Mouse (Mus musculus) heart, embryonic 16.5 days (tissue): Measurements from ENCODE around the gene Cmtm4. TPM values are rescaled to one million over a fixed set of nuclear protein-coding genes. Genes with fewer than 3 reads are reported as not detected.
"Not testable (repeated sequence)": the region's sequence is repeated elsewhere in the genome, so short reads cannot be mapped to it uniquely, and the experiment has no call there.

ENCODE experiments used
- ATAC-seq: fragments of 200-750 bp; cut with Nextera tagmentation; replicated peaks from 2 replicates; pipeline ENCODE4 v1.8.0; 2017; ENCODE audit warnings: moderate number of reproducible peaks; ENCODE audit not compliant: insufficient read depth, low FRiP score; ENCODE audit errors: extremely low read depth
- H3K27ac ChIP-seq: fragments of 300-500 bp; sonication (generic); 2 replicates; pipeline ENCODE4 v1.5.1; 2014; ENCODE audit warnings: mild to moderate bottlenecking, low read length, control low read depth, moderate library complexity
- H3K27me3 ChIP-seq: fragments of 300-500 bp; sonication (generic); 2 replicates; pipeline ENCODE4 v1.6.1; 2014; ENCODE audit warnings: low read length, mixed read lengths; ENCODE audit not compliant: control insufficient read depth, insufficient read depth
- H3K36me3 ChIP-seq: fragments of 300-500 bp; sonication (generic); 2 replicates; pipeline ENCODE4 v1.6.1; 2014; ENCODE audit not compliant: control insufficient read depth, insufficient read depth
- H3K4me1 ChIP-seq: fragments of 300-500 bp; sonication (generic); 2 replicates; pipeline ENCODE4 v1.6.1; 2014; ENCODE audit warnings: low read length, mixed read lengths; ENCODE audit not compliant: control insufficient read depth, insufficient read depth
- H3K4me2 ChIP-seq: fragments of 300-500 bp; sonication (generic); 2 replicates; pipeline ENCODE4 v1.6.1; 2014; ENCODE audit warnings: low read depth, mild to moderate bottlenecking, control low read depth, low read length
- H3K4me3 ChIP-seq: fragments of 300-500 bp; sonication (generic); 2 replicates; pipeline ENCODE4 v1.5.1; 2014; ENCODE audit warnings: mild to moderate bottlenecking, control low read depth, low read length
- H3K9ac ChIP-seq: fragments of 300-500 bp; sonication (generic); 2 replicates; pipeline ENCODE4 v1.6.1; 2014; ENCODE audit warnings: low read length, control low read depth
- H3K9me3 ChIP-seq: fragments of 300-500 bp; sonication (generic); replicated peaks from 2 replicates; pipeline ENCODE4 v1.6.1; 2016; ENCODE audit warnings: low read length; ENCODE audit not compliant: control insufficient read depth
- WGBS: fragments of 180-500 bp; shearing (Covaris S2); extraction: QIAGEN DNeasy Blood & Tissue Kit; methylation state at CpG from one replicate; pipeline ENCODE4 v1.1.7; 2014; 5-methylcytosine and 5-hydroxymethylcytosine counted together
- polyA plus RNA-seq: library from polyadenylated mRNA; unstranded; fragments of >200 nt; fragmentation: Nextera tagmentation; extraction: Ambion mirVana; gene quantifications from 2 replicates; pipeline ENCODE4 v1.2.1, GENCODE M21; 2015

The Cmtm4 gene
- polyA plus RNA-seq, 1 experiment from 2014 or later = 1.3 TPM

DNA sequence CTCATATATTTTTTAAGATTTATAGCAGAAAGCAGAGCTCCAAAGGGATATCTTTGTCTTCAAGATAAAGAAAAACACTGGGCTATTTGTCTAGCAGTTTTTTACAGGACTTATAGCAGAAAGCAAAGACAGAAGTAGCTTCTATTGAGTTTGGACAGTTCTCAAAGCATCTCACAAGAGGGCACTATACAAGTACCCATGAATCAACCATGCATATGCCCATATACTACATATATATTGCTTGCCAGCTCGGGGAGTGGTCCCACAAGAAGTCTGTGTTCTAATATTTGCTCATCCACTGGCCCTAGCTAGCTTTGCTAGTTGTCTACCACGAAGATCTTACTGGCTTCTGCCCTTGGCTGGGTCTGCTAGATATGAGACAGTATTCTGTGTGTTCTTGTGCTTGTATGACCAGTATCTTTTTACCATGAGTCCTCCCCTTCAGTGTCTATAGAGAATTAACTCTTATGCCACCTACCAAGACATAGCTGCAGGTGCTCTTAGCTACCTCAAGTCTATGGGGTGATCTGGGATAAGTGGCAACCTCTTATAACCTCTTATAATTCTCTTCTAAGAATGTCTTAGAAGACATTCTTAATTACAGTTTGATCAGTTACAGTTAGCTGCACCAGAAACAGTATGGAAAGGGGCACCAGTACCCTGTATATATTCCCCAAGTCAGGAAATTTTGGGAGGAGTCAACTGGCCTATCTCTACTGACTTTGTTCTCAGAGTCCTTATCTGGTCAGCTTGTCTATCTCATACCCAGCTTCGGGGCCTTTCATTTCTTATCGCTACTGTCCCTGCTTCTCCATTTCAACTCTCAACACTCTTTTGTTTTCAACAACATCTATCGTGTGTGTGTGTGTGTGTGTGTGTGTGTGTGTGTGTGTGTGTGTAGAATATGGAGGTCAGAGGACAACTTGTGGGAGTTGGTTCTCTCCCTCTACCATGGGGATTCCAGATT, 62.7 kb downstream of the Cmtm4 start:
- H3K9ac ChIP-seq = no peak overlapping the region
- no peak overlapping the region for H3K27ac ChIP-seq
- no peaks in the 10 kb centered on the region for H3K36me3 ChIP-seq
- ATAC-seq = no peak
- no peaks in the 10 kb centered on the region for H3K27me3 ChIP-seq
- H3K9me3 ChIP-seq = no peaks in the 10 kb centered on the region
- H3K4me2 ChIP-seq = no peak overlapping the region
- H3K4me1 ChIP-seq = no peaks in the 10 kb centered on the region
- no peak overlapping the region for H3K4me3 ChIP-seq
- 50% methylated on average over 5 of the region's 5 CpGs for WGBS

DNA sequence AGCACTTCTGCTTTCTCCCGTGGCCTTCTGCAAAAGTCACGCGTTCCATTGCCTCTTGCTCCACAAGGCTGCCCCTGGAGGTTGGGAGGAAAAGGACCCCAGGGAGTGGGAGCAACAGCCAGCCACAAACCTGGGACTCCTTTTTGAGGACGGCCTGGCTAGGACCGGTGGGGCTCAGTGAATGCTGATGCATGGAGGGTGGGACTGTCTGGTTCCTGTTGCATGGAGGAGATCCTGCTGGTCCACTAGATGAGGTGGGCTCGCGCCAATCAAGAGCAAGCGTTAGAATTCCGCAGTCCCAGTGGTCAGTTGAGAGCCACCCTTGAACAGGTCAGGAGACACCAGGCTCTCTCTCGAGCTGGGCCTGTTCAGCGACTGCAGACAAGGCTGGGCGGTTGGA, 73.7 kb downstream of the Cmtm4 start, which contains the start of gene Cmtm2b:
Gene Cmtm2b (plus strand): TSS at position 301 of the 400 bp plus-strand sequence.
- not testable (repeated sequence) for H3K9ac ChIP-seq, H3K27ac ChIP-seq, H3K9me3 ChIP-seq, H3K36me3 ChIP-seq, H3K4me1 ChIP-seq, H3K4me2 ChIP-seq, H3K4me3 ChIP-seq, H3K27me3 ChIP-seq, ATAC-seq
- 76% methylated on average over 12 of the region's 12 CpGs for WGBS

DNA sequence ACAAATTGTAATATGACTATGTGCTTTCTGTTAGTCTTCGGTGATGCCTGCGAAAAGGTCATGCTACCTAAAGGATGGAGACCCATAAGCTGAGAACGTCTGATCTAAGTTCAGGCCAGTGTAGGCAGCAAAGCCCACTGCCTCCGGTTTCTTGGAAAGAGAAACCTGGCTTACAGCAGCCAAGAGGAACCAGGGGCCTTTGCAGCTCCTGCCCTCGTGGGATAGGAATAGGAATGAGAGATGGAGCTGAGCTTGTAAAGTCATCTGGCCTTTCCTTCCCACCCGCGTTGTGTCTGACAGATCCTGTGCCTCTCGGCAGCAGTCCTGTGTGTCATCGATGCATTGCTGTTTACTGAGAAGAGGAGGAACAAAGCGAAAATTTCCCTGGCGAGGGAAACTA, 74.3 kb downstream of the Cmtm4 start, which contains the start of gene Gm11020:
Gene Gm11020 (plus strand): TSS at position 301 of the 400 bp plus-strand sequence.
- not testable (repeated sequence) for H3K4me3 ChIP-seq, H3K36me3 ChIP-seq, H3K27me3 ChIP-seq, H3K4me2 ChIP-seq, ATAC-seq, H3K9me3 ChIP-seq, H3K9ac ChIP-seq, H3K27ac ChIP-seq, H3K4me1 ChIP-seq
- 70% methylated on average over 7 of the region's 11 CpGs for WGBS

DNA sequence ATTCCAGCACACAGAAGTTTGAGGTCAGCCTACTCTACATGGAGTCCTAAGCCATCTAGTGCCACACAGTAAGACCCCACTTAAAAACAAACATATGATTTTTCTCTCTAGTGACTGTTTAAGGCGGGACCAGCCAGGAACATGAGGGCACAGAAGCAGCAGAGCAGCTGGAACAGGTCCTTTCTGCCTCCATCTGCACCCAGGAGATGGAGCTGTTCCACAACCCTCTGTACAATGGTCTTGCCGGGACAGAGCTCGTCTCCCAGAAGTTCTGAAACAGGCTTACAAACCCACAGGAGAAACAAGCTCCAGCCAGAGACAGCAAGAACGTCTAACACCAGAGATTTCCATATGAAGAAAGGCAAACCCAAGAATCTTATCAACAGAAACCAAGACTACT, 82.3 kb downstream of the Cmtm4 start:
- no peak for ATAC-seq
- Histone ChIP-seq H3K4me3 (no peak overlapping the region), H3K9me3 (no peaks in the 10 kb centered on the region), H3K27me3 (no peaks in the 10 kb centered on the region), H3K9ac (no peak overlapping the region), H3K36me3 (no peaks in the 10 kb centered on the region), H3K4me1 (no peaks in the 10 kb centered on the region), H3K4me2 (no peak overlapping the region), H3K27ac (no peak overlapping the region)
- WGBS = 43% methylated on average over 4 of the region's 4 CpGs

DNA sequence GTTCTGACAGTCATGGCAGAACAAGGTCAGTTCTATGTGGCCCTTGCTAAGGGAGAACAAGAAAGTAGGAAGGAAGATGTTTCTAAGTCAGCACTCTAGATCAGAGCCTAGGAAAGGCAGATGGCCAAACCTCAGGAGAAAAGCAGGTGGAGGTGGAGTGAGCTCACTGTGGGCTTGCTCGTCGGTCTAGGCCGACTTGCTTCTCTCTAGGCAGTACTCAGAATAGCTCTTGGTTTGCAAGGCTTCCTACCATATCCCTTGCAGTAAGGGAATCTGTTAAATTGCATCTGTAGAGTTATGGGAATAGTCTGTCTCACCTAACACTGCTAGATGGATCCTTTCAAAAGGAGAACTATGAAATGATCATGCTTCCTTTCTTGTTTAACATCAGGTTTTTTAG, 83.6 kb downstream of the Cmtm4 start:
- not testable (repeated sequence) for H3K27me3 ChIP-seq, H3K9ac ChIP-seq, H3K36me3 ChIP-seq, H3K4me1 ChIP-seq, ATAC-seq, H3K9me3 ChIP-seq, H3K27ac ChIP-seq, H3K4me2 ChIP-seq, H3K4me3 ChIP-seq
- 80% methylated on average over 3 of the region's 3 CpGs for WGBS

DNA sequence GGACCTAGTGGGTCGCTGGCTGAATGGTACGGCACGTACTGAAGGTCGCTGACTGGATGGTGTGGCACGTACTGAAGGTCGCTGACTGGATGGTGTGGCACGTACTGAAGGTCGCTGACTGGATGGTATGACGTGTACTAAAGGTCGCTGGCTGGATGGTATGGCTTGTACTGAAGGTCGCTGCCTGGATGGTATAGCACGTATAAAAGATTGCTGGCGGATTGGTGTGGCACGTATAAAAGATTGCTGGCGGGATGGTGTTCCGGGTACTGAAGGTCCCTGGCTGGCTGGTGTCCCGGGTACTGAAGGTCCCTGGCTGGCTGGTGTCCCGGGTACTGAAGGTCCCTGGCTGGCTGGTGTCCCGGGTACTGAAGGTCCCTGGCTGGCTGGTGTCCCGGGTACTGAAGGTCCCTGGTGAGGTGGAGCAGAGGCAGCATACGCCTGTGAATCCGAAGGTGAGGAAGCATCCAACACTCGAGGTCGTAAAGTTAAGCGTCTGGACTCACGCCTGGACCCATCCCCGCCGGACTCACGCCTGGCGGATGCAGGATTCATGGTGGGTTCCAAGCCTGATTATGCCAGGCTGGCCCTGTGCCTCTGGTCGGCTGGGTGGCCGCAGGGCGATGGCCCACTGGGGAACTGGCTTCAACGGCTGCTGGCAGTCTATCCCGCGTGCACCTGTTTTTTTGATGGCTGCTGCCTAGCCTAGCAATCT, 86.0 kb downstream of the Cmtm4 start, which contains the start of the genes Gm45711 and Cmtm1:
Gene Gm45711 (minus strand): TSS at position 641 of the 715 bp plus-strand sequence.
Gene Cmtm1 (minus strand): TSS at position 705 of the 715 bp plus-strand sequence.
- not testable (repeated sequence) for H3K36me3 ChIP-seq, H3K27ac ChIP-seq, H3K9me3 ChIP-seq, H3K27me3 ChIP-seq, H3K4me2 ChIP-seq, ATAC-seq, H3K4me1 ChIP-seq, H3K4me3 ChIP-seq, H3K9ac ChIP-seq
- 75% methylated on average over 36 of the region's 36 CpGs for WGBS

DNA sequence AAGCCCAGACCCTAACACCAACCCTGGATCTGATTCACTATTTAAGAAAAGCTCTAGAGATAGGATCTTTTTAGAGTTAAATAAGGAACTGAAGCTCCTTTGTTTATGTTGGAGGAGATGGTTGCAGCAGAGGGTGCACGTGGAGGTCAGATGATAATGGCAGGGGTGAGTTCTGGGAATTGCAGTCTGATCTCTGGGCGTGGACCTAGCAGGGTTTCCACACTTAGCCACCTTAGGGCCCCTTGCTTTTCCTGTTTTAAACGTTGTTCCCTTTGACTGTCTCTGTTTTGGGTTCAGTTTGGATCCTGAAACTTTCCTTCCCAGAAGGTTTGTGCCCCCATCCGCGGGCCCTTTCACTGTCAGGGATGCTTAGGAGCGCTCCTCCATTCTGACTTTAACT, 87.3 kb downstream of the Cmtm4 start:
- H3K9ac ChIP-seq, H3K27ac ChIP-seq, ATAC-seq, H3K4me1 ChIP-seq, H3K36me3 ChIP-seq, H3K4me2 ChIP-seq, H3K27me3 ChIP-seq, H3K4me3 ChIP-seq, H3K9me3 ChIP-seq: not testable (repeated sequence)
- 42% methylated on average over 6 of the region's 6 CpGs for WGBS

DNA sequence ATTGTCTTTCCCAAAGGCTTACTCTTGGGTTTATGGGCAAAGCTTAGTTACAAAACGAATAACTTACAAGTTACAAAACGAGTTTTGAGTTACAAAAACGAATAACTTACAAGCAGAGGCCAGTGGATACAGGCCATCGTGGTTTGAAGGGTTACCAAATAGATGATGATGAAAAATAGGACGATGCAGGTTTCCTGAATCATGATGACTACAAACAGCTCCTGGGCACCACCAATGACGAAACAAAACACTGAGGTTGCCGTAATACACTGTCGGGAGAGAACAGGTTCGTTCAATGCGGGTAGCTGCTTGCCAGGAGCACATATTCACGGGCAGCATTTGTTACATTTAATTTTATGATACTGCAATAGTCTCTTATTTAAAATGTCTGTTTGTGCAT, 90.6 kb downstream of the Cmtm4 start:
- no peaks in the 10 kb centered on the region for H3K36me3 ChIP-seq
- no peak overlapping the region for H3K9ac ChIP-seq
- H3K9me3 ChIP-seq = no peaks in the 10 kb centered on the region
- H3K27me3 ChIP-seq = no peaks in the 10 kb centered on the region
- H3K27ac ChIP-seq = no peak overlapping the region
- no peak for ATAC-seq
- WGBS = 82% methylated on average over 11 of the region's 11 CpGs
- no peak overlapping the region for H3K4me2 ChIP-seq
- H3K4me3 ChIP-seq = no peak overlapping the region
- H3K4me1 ChIP-seq = no peaks in the 10 kb centered on the region

DNA sequence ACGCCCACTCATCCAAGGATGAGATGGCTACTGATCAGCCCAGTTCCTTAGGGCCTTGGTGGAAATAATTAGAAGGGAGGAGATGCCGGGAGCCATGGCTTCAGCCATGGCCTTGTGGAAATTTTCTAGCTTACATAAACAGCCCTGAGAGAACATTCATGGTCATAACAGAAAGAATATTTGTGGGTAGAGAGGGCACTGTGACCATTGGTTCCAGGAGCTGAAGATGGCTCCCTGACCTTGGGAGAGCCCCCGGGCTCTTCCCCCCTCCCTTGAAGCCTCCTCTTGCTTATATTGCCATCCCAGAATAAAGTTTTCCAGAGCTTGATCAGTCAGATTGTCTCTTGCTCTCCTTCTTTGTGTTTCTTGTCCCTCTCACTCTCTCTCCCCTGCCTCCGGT, 93.1 kb downstream of the Cmtm4 start:
- 92% methylated on average over 4 of the region's 4 CpGs for WGBS
- H3K9me3 ChIP-seq, H3K27me3 ChIP-seq, H3K4me3 ChIP-seq, ATAC-seq, H3K4me1 ChIP-seq, H3K27ac ChIP-seq, H3K9ac ChIP-seq, H3K4me2 ChIP-seq, H3K36me3 ChIP-seq: not testable (repeated sequence)
